Mouse (Mus musculus): ENCODE results near the gene Mblac2. TPM values are rescaled to one million over a fixed set of nuclear protein-coding genes. Genes with fewer than 3 reads are reported as not detected.

The Mblac2 gene
- polyA plus RNA-seq, 1 experiment from 2014 or later = 7.9 TPM

DNA sequence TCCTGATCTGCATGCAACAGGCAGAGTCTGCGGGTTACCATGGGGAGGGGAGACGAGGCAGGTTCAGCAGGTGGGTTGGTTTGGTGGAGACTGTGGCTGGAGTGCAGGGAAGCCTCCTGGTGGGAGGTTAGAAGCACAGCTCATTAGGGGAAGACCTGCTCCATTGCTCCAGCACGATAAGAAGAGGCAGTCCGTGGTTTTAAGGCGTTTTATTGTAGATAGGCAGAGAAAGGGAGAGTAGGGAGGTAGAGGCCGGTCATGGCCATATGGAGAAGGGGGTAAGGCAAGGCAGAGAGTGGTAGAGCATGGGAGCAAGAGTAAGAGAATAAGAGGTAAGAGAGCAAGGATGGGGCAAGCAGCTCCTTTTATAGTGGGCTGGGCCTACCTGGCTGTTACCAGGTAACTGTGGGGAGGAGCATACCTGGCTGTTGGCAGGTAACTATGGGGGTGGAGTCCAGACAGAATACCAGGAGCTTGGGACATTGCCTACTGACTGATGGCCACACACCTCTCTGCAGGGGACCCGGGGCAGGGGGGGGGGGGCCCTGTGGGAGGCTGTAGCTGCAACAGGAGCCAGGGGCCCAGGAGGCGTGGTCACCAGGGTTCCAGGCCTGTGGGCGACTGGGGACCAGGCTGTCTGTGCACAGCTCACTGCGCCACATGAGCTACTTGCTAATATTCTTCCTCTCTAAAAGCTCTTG, 32.4 kb downstream of the Mblac2 start:
- Histone ChIP-seq H3K27ac (no peak overlapping the region), H3K9me3 (no peaks in the 10 kb centered on the region), H3K4me1 (no peaks in the 10 kb centered on the region), H3K4me2 (replicated peaks) (no peak overlapping the region), H3K4me3 (no peak overlapping the region), H3K27me3 (no peaks in the 10 kb centered on the region), H3K36me3 (no peaks in the 10 kb centered on the region), H3K9ac (no peak overlapping the region)
- 0 out of 2 replicates have a peak, but pooled peaks have one; percentile 3 for ATAC-seq (ENCODE audit: insufficient number of reproducible peaks, insufficient read depth, low FRiP score, low TSS enrichment)
- 45% methylated on average over 10 of the region's 10 CpGs for WGBS

DNA sequence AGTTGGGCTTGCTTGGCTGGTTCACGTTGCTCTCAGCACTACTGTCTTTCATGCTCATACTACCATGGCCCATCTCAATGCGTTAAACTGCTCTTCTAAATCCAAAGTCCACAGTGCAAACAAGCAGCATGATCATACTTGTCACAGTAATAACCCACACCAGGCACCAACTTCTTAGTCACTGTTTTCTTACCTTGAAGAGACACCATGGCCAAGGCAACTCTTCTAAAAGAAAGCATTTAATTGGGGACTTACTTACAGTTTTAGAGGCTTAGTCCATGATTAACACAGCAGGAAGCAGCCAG, 32.9 kb downstream of the Mblac2 start:
- 46% methylated on average over 2 of the region's 2 CpGs for WGBS
- H3K9me3 ChIP-seq = no peaks in the 10 kb centered on the region
- no peak for ATAC-seq (ENCODE audit: insufficient number of reproducible peaks, insufficient read depth, low FRiP score, low TSS enrichment)

DNA sequence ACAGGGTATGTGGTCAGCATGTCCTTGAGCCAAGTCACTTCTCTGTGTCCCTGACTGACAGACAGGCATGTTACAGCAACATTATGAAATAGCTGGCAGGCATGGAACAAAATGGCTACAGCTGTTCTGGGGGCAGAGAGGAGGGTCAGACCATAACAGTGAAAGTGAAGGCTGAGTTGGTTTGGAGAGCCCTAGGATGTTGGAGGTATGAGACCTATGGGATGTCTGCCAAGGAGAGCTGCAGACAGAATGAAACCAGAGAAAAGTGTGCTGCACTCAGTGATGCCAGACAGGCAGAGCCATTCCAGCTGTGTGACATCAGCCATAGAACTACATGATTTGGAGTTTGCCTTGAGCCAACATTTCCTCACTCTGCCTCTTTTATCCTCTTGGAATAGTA, 43.7 kb downstream of the Mblac2 start:
- Histone ChIP-seq H3K27ac (no peak overlapping the region), H3K4me1 (no peaks in the 10 kb centered on the region), H3K27me3 (no peaks in the 10 kb centered on the region), H3K4me3 (no peak overlapping the region), H3K9me3 (no peaks in the 10 kb centered on the region), H3K9ac (no peak overlapping the region), H3K36me3 (no peaks in the 10 kb centered on the region), H3K4me2 (replicated peaks) (no peak overlapping the region)
- 0 out of 2 replicates have a peak, but pooled peaks have one; percentile 35 for ATAC-seq (ENCODE audit: insufficient number of reproducible peaks, insufficient read depth, low FRiP score, low TSS enrichment)

More for the DNA sequence above, 32.9 kb downstream of the Mblac2 start:
- Histone ChIP-seq H3K9ac (no peak overlapping the region), H3K36me3 (no peaks in the 10 kb centered on the region), H3K4me3 (no peak overlapping the region), H3K27ac (no peak overlapping the region), H3K4me2 (replicated peaks) (no peak overlapping the region), H3K4me1 (no peaks in the 10 kb centered on the region), H3K27me3 (no peaks in the 10 kb centered on the region)

DNA sequence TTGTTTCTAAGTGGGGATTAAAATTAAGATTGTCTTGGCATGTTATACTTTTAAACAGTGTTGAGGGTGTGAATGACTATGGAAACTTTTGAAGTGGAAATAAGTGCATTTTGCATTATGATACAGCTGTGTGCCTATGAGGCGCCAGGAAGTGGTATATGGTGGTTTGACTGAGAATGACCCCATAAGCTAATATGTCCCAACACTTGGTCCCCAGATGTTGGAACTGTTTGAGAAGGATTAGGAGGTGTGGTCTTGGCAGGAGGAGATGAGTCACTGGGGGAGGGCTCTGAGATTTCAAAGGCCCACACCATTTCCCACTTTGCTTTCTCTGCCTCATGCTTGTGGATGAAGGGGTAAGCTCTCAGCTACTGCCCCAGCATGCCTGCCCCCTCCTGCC, 44.2 kb downstream of the Mblac2 start:
- Histone ChIP-seq H3K4me2 (replicated peaks) (no peak overlapping the region), H3K27me3 (no peaks in the 10 kb centered on the region), H3K9ac (no peak overlapping the region), H3K4me3 (no peak overlapping the region), H3K4me1 (no peaks in the 10 kb centered on the region), H3K9me3 (no peaks in the 10 kb centered on the region), H3K36me3 (no peaks in the 10 kb centered on the region), H3K27ac (no peak overlapping the region)
- ATAC-seq (ENCODE audit: insufficient number of reproducible peaks, insufficient read depth, low FRiP score, low TSS enrichment) = no peak
- WGBS = 100% methylated on average over 1 of the region's 1 CpGs

DNA sequence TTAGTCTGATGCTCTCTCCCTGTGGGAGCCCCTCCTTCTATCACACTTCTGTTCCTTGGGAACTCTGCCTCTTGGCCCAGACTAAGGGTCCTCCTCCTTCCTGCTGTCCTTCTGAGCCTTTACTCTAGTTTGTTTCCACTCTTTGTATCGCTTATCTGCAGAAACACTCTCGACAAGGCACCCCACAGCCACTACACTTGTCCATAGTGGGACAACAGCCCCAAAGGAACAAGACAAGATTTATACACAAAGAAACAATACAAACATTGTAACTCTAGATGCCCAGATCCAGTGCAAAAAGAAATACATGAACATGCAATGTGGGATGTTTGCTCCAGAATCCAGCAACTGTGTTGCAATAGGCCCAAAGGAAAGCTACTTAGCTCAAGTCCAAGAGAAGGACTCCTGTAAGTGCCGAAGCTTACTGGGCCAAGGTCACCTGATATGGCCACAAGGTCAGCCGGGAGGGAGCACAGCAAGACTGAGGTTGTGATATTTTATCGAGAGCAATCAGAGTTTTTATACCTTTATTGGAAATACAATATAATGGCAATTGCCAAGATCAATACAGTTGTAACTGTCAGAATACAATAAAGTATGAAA, 46.0 kb downstream of the Mblac2 start:
- H3K27ac ChIP-seq = no peak overlapping the region
- H3K4me1 ChIP-seq = no peaks in the 10 kb centered on the region
- H3K36me3 ChIP-seq = no peaks in the 10 kb centered on the region
- no peak overlapping the region for H3K9ac ChIP-seq
- 85% methylated on average over 5 of the region's 5 CpGs for WGBS
- H3K9me3 ChIP-seq = no peaks in the 10 kb centered on the region
- no peak overlapping the region for H3K4me2 ChIP-seq (replicated peaks)
- H3K4me3 ChIP-seq = no peak overlapping the region
- no peaks in the 10 kb centered on the region for H3K27me3 ChIP-seq
- ATAC-seq (ENCODE audit: insufficient number of reproducible peaks, insufficient read depth, low FRiP score, low TSS enrichment) = no peak

DNA sequence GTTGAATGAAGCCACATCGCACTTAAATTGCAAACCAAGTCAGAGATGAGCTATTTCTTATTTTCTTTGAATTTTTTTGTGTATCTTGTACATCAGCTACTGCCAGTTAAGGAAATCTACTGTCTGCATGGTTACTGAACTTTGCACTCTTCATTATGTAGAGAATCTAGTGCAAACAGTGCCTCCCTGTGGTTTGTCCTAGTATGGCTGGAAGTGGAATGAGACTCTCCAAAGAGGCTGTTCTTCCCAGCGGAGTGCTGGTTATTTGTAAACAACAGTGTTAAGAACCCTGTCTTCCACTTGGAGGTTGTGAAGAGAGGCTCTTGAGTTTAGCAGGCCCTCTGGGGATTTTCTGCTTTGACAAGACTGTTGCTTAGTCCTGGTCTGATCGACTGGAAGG, 49.2 kb downstream of the Mblac2 start:
- H3K9ac ChIP-seq = no peak overlapping the region
- no peak overlapping the region for H3K4me2 ChIP-seq (replicated peaks)
- no peaks in the 10 kb centered on the region for H3K27me3 ChIP-seq
- no peak overlapping the region for H3K27ac ChIP-seq
- H3K4me3 ChIP-seq = no peak overlapping the region
- 30% methylated on average over 3 of the region's 3 CpGs for WGBS
- no peaks in the 10 kb centered on the region for H3K36me3 ChIP-seq
- ATAC-seq (ENCODE audit: insufficient number of reproducible peaks, insufficient read depth, low FRiP score, low TSS enrichment) = no peak
- no peaks in the 10 kb centered on the region for H3K9me3 ChIP-seq
- H3K4me1 ChIP-seq = no peaks in the 10 kb centered on the region

DNA sequence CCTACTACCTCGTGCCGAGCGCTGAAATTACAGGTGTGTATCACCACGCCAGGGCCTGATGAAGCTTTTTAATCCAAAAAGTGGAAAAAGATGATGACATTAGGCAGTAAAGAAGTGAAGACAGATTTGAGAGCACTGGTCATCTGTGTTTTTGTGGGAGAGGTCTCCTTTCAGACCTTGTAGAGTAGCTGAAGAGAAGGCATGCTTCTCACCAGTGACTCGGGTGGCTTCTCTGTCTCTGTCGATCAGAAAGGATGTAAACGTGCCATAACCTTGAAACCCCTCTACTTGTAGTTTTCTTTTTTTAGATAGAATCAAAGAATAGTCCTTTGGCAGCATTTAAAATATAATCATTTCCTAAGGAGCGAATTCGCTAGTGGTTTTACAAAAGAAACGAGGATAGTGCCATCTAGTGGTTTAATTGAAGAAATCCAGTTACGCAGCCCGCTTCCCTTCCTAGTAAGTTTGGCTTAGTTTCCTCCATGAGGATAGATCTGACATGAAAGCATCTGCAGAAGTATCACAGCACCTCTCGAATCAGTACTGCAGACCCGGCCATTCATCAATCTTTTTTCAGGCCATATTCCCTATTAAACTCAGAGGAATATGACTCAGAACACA, 50.5 kb downstream of the Mblac2 start:
- WGBS = 33% methylated on average over 14 of the region's 14 CpGs
- H3K9me3 ChIP-seq = no peaks in the 10 kb centered on the region
- no peaks in the 10 kb centered on the region for H3K27me3 ChIP-seq
- no peak overlapping the region for H3K4me2 ChIP-seq (replicated peaks)
- no peak overlapping the region for H3K27ac ChIP-seq
- no peak overlapping the region for H3K9ac ChIP-seq
- no peaks in the 10 kb centered on the region for H3K4me1 ChIP-seq
- ATAC-seq (ENCODE audit: insufficient number of reproducible peaks, insufficient read depth, low FRiP score, low TSS enrichment) = no peak
- H3K36me3 ChIP-seq = no peaks in the 10 kb centered on the region
- no peak overlapping the region for H3K4me3 ChIP-seq

DNA sequence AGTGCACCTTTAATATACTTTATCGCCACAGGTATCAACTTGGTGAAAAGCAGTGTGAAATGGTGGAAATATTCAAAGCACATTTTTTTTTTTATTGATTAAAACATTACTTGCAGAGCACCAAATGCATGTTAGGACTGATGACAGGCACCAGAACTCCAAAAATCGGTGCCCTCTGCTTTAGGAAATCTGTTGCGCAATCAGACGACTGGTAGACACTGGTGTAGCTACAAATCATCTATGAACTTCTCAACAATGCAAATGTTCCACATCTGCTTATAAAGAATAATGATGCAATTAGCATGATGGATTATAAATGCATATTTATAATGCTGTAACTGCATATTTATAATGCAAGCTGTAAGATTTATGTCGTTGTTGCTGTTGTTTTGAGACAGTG, 53.0 kb downstream of the Mblac2 start:
- Histone ChIP-seq H3K27me3 (no peaks in the 10 kb centered on the region), H3K4me1 (no peaks in the 10 kb centered on the region), H3K9me3 (no peaks in the 10 kb centered on the region), H3K4me3 (no peak overlapping the region), H3K36me3 (no peaks in the 10 kb centered on the region), H3K9ac (no peak overlapping the region), H3K4me2 (replicated peaks) (no peak overlapping the region), H3K27ac (no peak overlapping the region)
- 86% methylated on average over 5 of the region's 5 CpGs for WGBS
- no peak for ATAC-seq (ENCODE audit: insufficient number of reproducible peaks, insufficient read depth, low FRiP score, low TSS enrichment)

DNA sequence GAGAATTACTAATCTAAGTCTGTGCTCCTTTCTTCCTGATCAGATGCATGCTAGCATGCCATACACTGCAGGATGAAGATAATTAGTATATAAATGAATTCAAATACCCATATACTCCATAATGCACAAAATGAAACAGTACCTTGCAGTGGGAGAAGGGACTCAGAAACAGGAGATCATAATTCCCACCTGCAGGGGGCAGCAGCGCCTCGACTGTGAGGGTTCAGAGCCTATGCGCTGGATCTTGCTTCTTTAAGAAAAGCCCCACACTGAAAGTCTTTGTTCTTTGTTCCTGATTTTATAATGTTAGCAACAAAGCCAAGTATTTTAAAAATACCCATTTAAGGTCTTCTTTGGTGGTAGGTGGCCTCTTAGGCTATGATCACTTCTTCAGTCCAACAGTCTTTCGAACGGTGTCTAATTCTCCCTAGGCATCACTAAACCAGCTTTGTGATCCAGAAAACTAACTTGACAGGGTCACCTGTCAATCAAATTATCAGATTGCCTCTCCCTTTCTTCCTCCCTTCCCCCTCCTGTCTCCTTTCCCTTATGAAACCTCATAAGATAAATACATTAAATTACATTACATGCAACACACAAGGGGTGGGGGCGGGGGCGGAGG, 56.0 kb downstream of the Mblac2 start:
- H3K9me3 ChIP-seq = no peaks in the 10 kb centered on the region
- no peak overlapping the region for H3K4me2 ChIP-seq (replicated peaks)
- no peaks in the 10 kb centered on the region for H3K27me3 ChIP-seq
- no peak overlapping the region for H3K27ac ChIP-seq
- H3K4me1 ChIP-seq = no peaks in the 10 kb centered on the region
- no peaks in the 10 kb centered on the region for H3K36me3 ChIP-seq
- WGBS = 83% methylated on average over 7 of the region's 7 CpGs
- no peak overlapping the region for H3K9ac ChIP-seq
- no peak overlapping the region for H3K4me3 ChIP-seq
- ATAC-seq (ENCODE audit: insufficient number of reproducible peaks, insufficient read depth, low FRiP score, low TSS enrichment) = no peak

DNA sequence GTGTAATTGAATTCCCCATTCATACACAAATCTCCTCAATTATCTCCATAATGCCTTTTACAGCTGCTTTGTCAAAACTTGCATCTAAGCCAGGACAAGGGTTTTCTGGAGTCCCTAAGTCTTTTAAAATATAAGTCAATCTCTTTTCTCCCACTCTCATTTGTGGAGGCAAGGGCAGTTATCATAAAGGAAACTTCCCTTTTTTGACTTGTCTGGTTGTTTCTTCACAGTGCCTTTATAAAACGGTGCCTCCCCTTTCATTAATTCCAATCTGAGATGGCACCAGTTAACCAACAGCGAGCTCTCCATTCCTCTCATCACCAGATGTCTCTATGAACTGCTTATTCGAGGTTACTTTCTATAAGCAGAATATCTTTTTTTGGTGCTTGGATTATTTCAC, 65.1 kb downstream of the Mblac2 start:
- no peaks in the 10 kb centered on the region for H3K36me3 ChIP-seq
- ATAC-seq (ENCODE audit: insufficient number of reproducible peaks, insufficient read depth, low FRiP score, low TSS enrichment) = no peak
- H3K4me3 ChIP-seq = no peak overlapping the region
- H3K4me2 ChIP-seq (replicated peaks) = no peak overlapping the region
- H3K9ac ChIP-seq = no peak overlapping the region
- no peak overlapping the region for H3K27ac ChIP-seq
- WGBS = 74% methylated on average over 3 of the region's 3 CpGs
- H3K9me3 ChIP-seq = no peaks in the 10 kb centered on the region
- no peaks in the 10 kb centered on the region for H3K4me1 ChIP-seq
- no peaks in the 10 kb centered on the region for H3K27me3 ChIP-seq

DNA sequence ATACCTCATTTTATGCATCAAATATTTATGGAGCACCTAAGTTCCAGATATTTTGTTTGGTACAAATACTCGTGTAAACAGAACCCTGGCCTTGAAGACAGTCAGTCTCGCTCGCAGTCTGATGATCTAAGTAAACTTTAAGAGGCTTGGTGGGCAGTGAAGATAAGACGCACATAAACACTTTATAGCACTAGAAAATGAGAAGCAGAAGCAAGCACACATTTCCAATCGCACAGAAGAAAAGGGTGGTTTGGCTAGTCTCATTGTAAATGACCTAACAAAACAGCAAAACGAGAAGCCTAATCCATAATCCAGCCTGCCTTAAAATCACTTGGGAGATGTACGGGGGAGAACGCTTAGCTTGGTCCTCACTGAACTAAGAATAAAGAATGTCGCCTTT, 71.3 kb downstream of the Mblac2 start:
- Histone ChIP-seq H3K27me3 (no peaks in the 10 kb centered on the region), H3K27ac (peak overlapping the region; percentile 99), H3K9me3 (no peaks in the 10 kb centered on the region), H3K4me3 (peak overlapping the region; percentile 72), H3K4me1 (peaks cover 14% of the 10 kb centered on the region; the same call in 1 of the 2 replicates), H3K36me3 (peaks cover 3% of the 10 kb centered on the region), H3K9ac (peak overlapping the region; percentile 87; the same call in 1 of the 2 replicates), H3K4me2 (replicated peaks) (peak overlapping the region; percentile 59)
- ATAC-seq (ENCODE audit: insufficient number of reproducible peaks, insufficient read depth, low FRiP score, low TSS enrichment) = no peak
- 48% methylated on average over 9 of the region's 9 CpGs for WGBS

DNA sequence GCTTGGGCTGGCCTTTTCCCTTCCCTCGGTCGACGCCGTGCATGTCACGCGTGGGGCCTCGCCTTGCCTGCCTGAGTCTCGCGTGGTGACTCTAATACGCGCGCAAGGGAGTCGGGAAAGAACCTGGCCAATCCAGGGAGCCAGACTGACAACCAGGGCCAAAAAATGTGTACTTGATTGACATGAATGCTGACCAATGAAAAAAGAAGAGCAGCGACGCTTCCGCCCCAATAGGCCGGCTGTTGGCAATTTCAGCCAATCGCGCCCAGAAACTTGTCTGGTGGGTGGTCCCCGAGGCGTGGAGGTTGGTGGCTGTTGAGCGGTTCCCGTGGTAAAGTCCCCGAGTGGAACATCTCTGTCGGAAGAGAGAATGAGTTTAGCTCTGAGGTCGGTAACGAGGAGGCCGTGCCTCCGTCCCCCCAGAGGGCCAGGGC, 71.8 kb downstream of the Mblac2 start, which contains the start of gene Cetn3:
Cetn3 (plus strand) TSS at position 107 of the 434 bp plus-strand sequence.
- no peaks in the 10 kb centered on the region for H3K9me3 ChIP-seq
- peak within 1 kb of the TSS; percentile 87 for H3K9ac ChIP-seq
- peak within 1 kb of the TSS; percentile 59 for H3K4me2 ChIP-seq (replicated peaks)
- peaks cover 14% of the 10 kb centered on the region; the same call in 1 of the 2 replicates for H3K4me1 ChIP-seq
- H3K27ac ChIP-seq = peak within 1 kb of the TSS; percentile 99
- H3K36me3 ChIP-seq = peaks cover 7% of the 10 kb centered on the region
- H3K4me3 ChIP-seq = peak within 1 kb of the TSS; percentile 72
- WGBS = under 1% methylated on average over 29 of the region's 29 CpGs
- H3K27me3 ChIP-seq = no peaks in the 10 kb centered on the region
- peak; percentile 88 for ATAC-seq (ENCODE audit: insufficient number of reproducible peaks, insufficient read depth, low FRiP score, low TSS enrichment)

Data from embryonic facial prominence, embryonic 12.5 days (tissue).